Mouse (Mus musculus) kidney, adult 2 months (tissue): ENCODE measurements at regions not wholly inside any gene's neighbourhood (a gene's known extent, or its start where the extent isn't known, plus 50 kb on each side); places are given as distances from the start of the nearest gene placed in this dataset.

Experiments used
- CTCF ChIP-seq: fragments of 200-500 bp; conservative IDR thresholded peaks from 2 replicates; pipeline ENCODE4 v1.5.1; 2011; ENCODE audit warnings: low read depth, mild to moderate bottlenecking, control low read depth, low read length, moderate library complexity, mixed read lengths; ENCODE audit not compliant: insufficient read depth, insufficient read length
- POLR2A ChIP-seq: fragments of 200-500 bp; IDR thresholded peaks from one replicate; pipeline ENCODE4 v1.6.1; 2011; ENCODE audit warnings: low read depth, low read length, control low read depth

- no peak for TF ChIP-seq CTCF
- TF ChIP-seq POLR2A = no peak
These were observed 314.2 kb upstream of the Cdh4 start for GRCm38 (mm10) chr2:179128018-179128417.
